Mouse (Mus musculus): Measurements from ENCODE around the gene Cdk19.

Gene Cdk19

DNA sequence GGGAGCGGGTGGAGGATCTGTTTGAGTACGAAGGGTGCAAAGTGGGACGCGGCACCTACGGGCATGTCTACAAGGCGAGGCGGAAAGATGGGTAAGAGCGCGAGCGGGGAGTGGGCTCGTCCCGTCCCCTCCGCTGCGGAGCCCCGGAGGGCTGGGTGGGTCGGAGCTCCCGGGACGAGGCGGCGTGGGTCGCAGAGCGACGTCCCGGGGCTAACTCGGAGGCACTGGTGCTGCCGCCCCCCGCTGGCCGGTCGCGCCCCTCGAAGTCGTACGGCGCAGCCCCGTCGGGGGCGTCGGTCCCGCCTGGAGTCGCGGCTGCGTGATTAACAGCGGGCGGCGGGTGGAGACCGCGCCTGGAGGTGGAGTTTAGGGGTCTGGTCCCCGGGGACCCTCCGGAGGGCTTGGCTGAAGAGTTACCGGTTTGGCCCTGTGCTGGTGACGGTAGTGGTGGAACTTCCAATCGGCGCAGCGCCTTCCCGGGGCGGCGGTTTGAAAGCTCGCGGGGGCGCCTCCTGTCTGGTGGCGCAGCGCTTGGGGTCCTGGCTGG, 10.3 kb downstream of the Cdk19 start:
- DNase-seq = peak; percentile 62

GRCm38 (mm10) chr10:40350245-40350932, 11.0 kb downstream of the Cdk19 start:
- DNase-seq = no peak

- no peak for DNase-seq
Measured at GRCm38 (mm10) chr10:40351156-40351555, 11.8 kb downstream of the Cdk19 start.

DNA sequence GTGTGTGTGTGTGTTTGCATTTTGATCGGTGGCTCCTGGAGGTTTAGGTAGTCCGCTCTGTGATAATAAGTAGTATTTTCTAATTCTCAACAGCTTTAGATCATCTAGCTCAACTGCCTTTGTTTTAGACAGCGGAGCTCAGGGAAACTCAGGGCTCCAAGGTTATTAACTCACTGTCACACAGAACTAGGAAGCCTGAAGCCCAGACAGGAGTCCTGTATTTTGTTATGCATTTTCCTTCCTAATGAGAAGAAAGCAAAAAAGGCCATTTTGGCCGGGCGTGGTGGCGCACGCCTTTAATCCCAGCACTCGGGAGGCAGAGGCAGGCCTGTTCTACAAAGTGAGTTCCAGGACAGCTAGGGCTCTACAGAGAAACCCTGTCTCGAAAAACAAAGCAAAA, 14.7 kb downstream of the Cdk19 start:
- no peak for DNase-seq

- no peak for DNase-seq
Measured at GRCm38 (mm10) chr10:40354556-40354955, 15.2 kb downstream of the Cdk19 start.

DNA sequence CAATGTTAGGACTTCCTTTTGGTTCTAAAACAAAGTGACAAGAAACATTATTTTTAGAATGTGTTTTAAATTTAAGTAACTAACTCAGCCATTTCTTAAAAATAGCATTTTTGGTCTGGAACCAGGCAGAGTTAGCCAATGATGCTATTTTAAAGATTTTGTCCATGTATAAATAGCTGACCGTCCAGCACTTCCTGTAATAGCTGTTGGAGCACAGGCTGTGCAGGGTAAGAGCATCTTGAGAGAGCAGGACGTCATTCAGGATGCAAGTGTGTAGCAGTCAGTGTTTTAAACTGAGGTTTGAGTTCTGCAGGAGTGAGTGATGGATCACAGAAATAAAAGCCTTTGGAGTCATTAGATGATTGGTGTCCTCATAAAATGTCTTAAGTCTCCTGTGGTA, 18.8 kb downstream of the Cdk19 start:
- DNase-seq = no peak

- DNase-seq = no peak
Measured at GRCm38 (mm10) chr10:40359131-40359530, 19.8 kb downstream of the Cdk19 start.

DNA sequence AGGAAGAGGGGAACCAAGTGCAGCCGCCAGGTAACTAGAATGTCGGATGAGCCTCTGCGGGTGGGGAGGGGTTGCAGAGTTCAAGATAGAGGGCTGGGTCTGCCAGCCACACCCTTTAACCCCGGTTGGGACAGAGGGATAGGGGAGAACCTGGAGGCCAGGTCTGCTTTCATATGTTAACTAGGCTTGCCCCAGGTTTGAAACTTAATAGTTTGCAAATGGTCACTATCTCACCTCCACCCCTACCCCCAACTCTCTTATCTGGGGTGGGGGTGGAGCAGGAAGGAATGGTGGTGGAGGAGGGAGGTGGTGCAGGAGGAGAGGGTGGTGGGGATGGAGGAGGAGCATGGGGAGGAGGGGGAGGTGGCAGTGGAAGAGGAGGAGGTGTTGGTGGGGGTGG, 23.6 kb downstream of the Cdk19 start:
- no peak for DNase-seq

DNA sequence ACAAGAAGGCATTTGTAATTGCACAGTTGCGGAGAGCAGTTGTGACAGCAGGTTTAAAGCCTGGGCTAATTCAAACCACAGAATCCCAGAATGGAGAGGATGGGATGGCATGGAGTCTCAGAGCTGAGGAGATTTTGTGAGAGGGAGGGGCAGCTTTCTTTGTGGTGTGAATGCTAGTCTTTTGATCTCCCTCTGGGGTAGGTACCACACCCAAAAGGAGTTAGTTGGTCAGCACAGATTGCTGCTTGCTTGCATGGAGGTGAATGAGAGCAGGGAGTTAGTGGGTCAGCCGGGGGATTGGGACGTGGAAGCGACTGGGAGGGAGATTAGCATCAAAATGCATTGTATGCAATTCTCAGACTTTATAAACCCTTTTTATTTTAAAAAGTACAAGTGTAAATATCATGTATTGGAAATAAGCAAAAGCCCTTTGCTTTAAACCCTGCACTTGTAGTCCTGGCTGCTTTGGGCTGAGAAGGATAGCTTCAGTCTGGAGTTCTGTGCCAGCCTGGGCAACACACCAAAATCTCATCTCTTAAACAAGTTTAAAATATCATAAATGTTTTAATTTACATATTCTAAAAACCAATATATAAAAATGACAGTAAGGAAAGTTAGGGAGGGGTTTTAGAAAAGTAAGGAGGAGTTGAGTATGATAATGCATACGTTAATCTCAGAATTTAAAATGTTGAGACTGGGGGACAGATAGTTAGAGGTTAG, 25.4 kb downstream of the Cdk19 start:
- DNase-seq = no peak

DNA sequence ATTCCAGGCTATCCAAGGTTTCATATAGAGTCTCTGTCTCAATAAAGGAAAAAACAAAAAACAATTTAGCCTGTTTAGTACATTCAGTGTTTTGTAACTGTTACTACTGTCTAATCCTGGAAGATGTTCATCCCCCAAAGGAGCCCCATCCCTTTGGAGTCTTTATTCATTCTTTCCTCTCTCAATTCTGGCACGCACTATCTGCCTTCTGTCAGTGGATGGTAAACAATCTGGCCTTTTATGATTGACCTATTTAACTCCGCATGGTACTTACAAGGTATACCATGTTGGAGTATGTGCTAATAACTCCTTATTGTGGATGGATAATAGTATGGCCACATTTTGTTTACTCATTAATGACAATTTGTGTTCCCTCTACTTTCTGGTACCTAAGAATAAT, 26.6 kb downstream of the Cdk19 start:
- DNase-seq = no peak

DNA sequence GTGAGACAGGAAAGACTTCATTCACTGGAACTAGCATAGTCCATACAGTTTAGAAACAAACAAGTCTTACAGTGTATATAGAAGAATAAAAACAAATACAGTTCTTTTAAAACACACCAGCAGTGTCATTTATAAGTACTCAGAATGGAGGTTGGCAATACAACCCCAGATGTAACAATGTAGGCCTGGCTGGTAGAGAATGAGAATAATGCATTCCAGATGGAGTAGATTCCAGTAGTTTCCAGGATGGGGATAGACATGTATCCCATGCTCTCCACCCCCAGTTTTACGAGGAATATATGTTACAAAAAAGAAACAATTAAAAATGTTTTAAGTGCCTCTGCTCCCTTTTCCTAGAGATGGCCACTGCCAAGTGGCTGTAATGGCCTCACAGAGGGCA, 29.2 kb downstream of the Cdk19 start:
- no peak for DNase-seq

- DNase-seq = no peak
Measured at GRCm38 (mm10) chr10:40370156-40370555, 30.8 kb downstream of the Cdk19 start.

GRCm38 (mm10) chr10:40371184-40371913, 32.0 kb downstream of the Cdk19 start:
- DNase-seq = no peak

- DNase-seq = peak; percentile 40
Measured at GRCm38 (mm10) chr10:40371914-40372675, 32.7 kb downstream of the Cdk19 start.

GRCm38 (mm10) chr10:40373749-40374148, 34.4 kb downstream of the Cdk19 start:
- no peak for DNase-seq

GRCm38 (mm10) chr10:40374828-40375227, 35.5 kb downstream of the Cdk19 start:
- no peak for DNase-seq

DNA sequence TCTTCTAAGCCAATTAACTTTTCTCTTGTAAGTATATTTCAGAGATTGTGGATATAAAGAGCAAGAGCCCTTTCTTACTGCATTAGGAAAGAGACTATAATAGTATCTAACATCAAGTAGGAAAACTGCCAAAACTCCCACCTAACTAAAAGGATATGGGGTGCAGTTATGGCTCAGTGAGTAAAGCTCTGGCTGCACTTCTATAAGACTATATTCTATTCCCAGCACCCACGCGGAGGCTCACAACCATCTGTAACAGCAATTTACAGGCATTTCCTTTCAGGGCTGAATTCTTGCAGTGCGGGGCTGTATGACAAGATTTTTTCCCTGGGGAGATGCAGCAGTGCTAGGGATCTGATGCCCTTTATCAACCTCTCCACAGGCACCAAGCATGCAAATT, 36.9 kb downstream of the Cdk19 start:
- peak; percentile 83 for DNase-seq

- no peak for DNase-seq
Measured at GRCm38 (mm10) chr10:40378284-40378683, 38.9 kb downstream of the Cdk19 start.

DNA sequence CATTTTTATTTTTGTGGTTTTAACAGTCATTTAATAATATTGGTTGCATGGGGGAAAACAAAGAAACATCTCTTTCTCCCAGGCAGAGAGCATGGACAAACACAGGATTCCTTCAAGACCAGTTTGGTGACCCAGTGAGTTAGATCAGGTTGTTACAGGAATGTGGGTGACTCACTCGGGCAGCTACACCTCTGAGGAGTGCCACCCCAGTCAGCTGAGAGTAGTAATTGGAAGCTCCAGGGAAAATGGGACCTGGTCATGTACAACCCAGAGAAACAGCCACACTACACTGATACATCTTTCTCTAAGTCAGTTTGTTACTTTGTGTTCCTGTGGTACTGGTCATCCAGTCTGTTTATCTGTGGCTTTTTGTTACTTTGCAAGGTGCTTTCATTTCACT, 40.3 kb downstream of the Cdk19 start:
- DNase-seq = no peak

DNA sequence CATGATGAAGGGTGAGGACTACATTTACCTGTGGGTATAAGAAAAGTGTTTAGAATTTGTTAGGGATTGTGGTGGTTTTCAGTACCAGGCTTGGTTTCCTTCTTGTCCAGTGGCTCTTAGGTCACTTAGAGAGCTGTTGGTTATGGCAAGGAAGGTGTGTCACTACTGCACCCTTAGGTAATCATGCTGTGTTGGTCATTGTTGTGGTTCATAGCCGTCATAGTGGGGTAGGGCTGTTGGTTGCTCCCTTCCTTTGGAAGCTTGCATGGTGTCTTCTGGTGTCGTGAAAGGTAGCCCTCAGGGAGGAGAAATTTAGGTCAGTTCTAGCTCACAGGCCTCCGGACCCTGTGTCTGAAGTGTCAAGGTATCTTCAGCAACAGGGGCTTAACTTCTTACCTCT, 46.0 kb downstream of the Cdk19 start:
- DNase-seq = no peak

DNA sequence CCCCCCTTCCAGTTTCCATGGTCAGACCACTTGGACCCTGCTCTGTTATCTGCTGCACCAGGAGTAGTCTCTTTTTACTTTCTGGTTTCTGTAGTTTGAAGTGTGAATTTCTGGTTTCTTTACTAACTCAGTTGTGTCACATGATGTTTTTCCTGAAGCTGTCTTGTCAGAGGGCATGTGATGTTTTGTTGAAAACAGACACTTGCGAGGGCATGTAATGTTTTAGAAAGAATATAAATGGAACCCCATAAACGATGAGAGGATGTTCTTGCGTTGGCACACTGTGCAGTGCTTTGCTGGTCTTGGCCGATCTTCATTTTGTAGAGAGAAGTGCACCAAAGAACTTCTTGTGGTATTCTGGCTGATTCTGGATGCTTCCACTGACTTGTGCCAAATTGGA, 46.8 kb downstream of the Cdk19 start:
- DNase-seq = no peak

GRCm38 (mm10) chr10:40393447-40394143, 54.2 kb downstream of the Cdk19 start:
- no peak for DNase-seq
